Mouse (Mus musculus): ENCODE measurements at regions not wholly inside any gene's neighbourhood (a gene's known extent, or its start where the extent isn't known, plus 50 kb on each side); places are given as distances from the start of the nearest gene placed in this dataset.

Small RNAs in the stretch of these regions (microRNA-seq; reads per million reads assigned to microRNA genes)
- 0 reads per million in 2 experiments for gene Gm44326
- gene Mir5099: 147 to 192 reads per million in 2 experiments
